Mouse (Mus musculus) kidney, embryonic 15.5 days (tissue): Measurements from ENCODE around the gene Igsf3. TPM values are rescaled to one million over a fixed set of nuclear protein-coding genes. Genes with fewer than 3 reads are reported as not detected.

Source experiments
- ATAC-seq: fragments of 200-750 bp; cut with Nextera tagmentation; replicated peaks from 2 replicates; pipeline ENCODE4 v1.8.0; 2017; ENCODE audit warnings: moderate TSS enrichment; ENCODE audit not compliant: low FRiP score
- H3K27ac ChIP-seq: fragments of 300-500 bp; sonication (generic); 2 replicates; pipeline ENCODE4 v1.5.1; 2015; ENCODE audit warnings: mild to moderate bottlenecking, inconsistent platforms
- H3K27me3 ChIP-seq: fragments of 300-500 bp; sonication (generic); 2 replicates; pipeline ENCODE4 v1.6.1; 2015; ENCODE audit warnings: inconsistent platforms
- H3K36me3 ChIP-seq: fragments of 300-500 bp; sonication (generic); 2 replicates; pipeline ENCODE4 v1.6.1; 2015; ENCODE audit warnings: inconsistent platforms
- H3K4me1 ChIP-seq: fragments of 300-500 bp; sonication (generic); 2 replicates; pipeline ENCODE4 v1.6.1; 2015; ENCODE audit warnings: inconsistent platforms
- H3K4me2 ChIP-seq: fragments of 300-500 bp; sonication (generic); 2 replicates; pipeline ENCODE4 v1.6.1; 2015; ENCODE audit warnings: moderate library complexity, mild to moderate bottlenecking, inconsistent platforms
- H3K4me3 ChIP-seq: fragments of 300-500 bp; sonication (generic); replicated peaks from 2 replicates; pipeline ENCODE4 v1.5.1; 2015; ENCODE audit warnings: mild to moderate bottlenecking, inconsistent platforms
- H3K9ac ChIP-seq: fragments of 300-500 bp; sonication (generic); 2 replicates; pipeline ENCODE4 v1.6.1; 2015; ENCODE audit warnings: mild to moderate bottlenecking, inconsistent platforms
- H3K9me3 ChIP-seq: fragments of 300-500 bp; sonication (generic); replicated peaks from 2 replicates; pipeline ENCODE4 v1.6.1; 2016; ENCODE audit warnings: inconsistent platforms
- whole genome bisulfite sequencing: fragments of 180-500 bp; shearing (Covaris S2); methylation state at CpG from one replicate; pipeline ENCODE4 v1.1.7; 2015; ENCODE audit warnings: mixed read lengths; 5-methylcytosine and 5-hydroxymethylcytosine counted together
- polyA plus RNA-seq: library from polyadenylated mRNA; unstranded; fragments of >200 nt; fragmentation: Nextera tagmentation; extraction: Ambion mirVana; gene quantifications from 2 replicates; pipeline ENCODE4 v1.2.1, GENCODE M21; 2015

Gene Igsf3
- polyA plus RNA-seq: 24.3 and 25.4 TPM in 2 replicates

GRCm38 (mm10) chr3:101376538-101377247, at the start of gene Igsf3:
TSS of gene Igsf3 (plus strand) at chr3:101377083.
- peak within 1 kb of the TSS; percentile 71 for H3K4me3 ChIP-seq
- H3K36me3 ChIP-seq: no peaks in the 10 kb centered on the region
- no peaks in the 10 kb centered on the region for H3K9me3 ChIP-seq
- H3K27me3 ChIP-seq: 0 out of 2 replicates have a peak, but pooled peaks cover 1% of the 10 kb centered on the region
- H3K4me1 ChIP-seq: peaks cover 46% of the 10 kb centered on the region
- H3K4me2 ChIP-seq: peak within 1 kb of the TSS; percentile 94
- WGBS: 6% methylated on average over 33 of the region's 56 CpGs
- peak within 1 kb of the TSS; percentile 69 for H3K9ac ChIP-seq
- peak; percentile 90 for ATAC-seq
- H3K27ac ChIP-seq: peak within 1 kb of the TSS; percentile 55; the same call in 1 of the 2 replicates

- Histone ChIP-seq H3K36me3 (no peaks in the 10 kb centered on the region), H3K4me1 (0 out of 2 replicates have a peak, but pooled peaks cover 2% of the 10 kb centered on the region)
- 81% methylated on average over 2 of the region's 2 CpGs for WGBS
Observed at GRCm38 (mm10) chr3:101327248-101327647, 49.6 kb upstream of the Igsf3 start.

GRCm38 (mm10) chr3:101328617-101329016, 48.3 kb upstream of the Igsf3 start:
- WGBS: 85% methylated on average over 7 of the region's 7 CpGs
- ATAC-seq: no peak
- Histone ChIP-seq H3K27ac (no peak overlapping the region), H3K4me2 (no peak overlapping the region), H3K27me3 (no peaks in the 10 kb centered on the region), H3K9me3 (no peaks in the 10 kb centered on the region), H3K36me3 (no peaks in the 10 kb centered on the region), H3K4me3 (no peak overlapping the region), H3K4me1 (0 out of 2 replicates have a peak, but pooled peaks cover 2% of the 10 kb centered on the region), H3K9ac (no peak overlapping the region)

More at GRCm38 (mm10) chr3:101327248-101327647, 49.6 kb upstream of the Igsf3 start:
- Histone ChIP-seq H3K4me2 (no peak overlapping the region), H3K4me3 (no peak overlapping the region), H3K9ac (no peak overlapping the region), H3K27ac (no peak overlapping the region), H3K9me3 (no peaks in the 10 kb centered on the region), H3K27me3 (no peaks in the 10 kb centered on the region)
- ATAC-seq: no peak

DNA sequence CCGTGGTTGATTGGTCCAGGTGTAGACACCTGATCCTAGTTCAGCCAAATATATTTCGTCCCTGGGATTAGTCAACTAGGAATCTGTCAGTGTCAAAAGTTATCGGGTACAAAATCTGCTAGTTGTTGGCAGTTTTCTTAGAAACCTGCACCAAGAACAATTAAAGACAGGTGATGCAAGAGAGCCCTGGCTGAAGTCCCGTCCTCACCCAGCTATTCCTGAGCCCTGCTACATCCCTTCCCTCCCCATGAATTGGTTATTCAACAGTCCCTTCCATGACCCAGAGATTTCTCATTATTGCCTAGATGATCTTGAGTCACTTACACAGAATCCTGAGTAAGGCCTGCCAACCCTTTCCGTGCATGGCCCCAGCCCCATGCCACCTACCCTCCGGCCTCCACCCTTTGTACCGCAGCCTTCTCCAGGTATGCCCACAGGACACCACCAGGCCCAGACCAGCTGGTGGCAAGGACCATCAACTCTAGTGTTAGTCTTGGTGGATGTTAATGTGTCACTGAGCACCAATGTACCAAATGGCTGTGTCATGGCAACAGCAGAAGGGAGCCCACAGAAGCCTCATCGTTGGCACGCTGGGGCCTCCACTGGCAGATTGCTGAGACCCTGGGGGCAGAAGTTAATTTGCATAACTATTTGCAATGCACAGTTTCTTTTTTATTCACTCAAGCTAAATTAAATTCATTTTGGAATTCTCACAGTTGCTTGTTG, 33.5 kb upstream of the Igsf3 start:
- no peak for ATAC-seq
- H3K4me1 ChIP-seq: peaks cover under 1% of the 10 kb centered on the region; the same call in 1 of the 2 replicates
- H3K4me2 ChIP-seq: no peak overlapping the region
- no peaks in the 10 kb centered on the region for H3K36me3 ChIP-seq
- H3K27me3 ChIP-seq: no peaks in the 10 kb centered on the region
- no peak overlapping the region for H3K9ac ChIP-seq
- H3K4me3 ChIP-seq: no peak overlapping the region
- H3K9me3 ChIP-seq: no peaks in the 10 kb centered on the region
- WGBS: 85% methylated on average over 9 of the region's 9 CpGs
- H3K27ac ChIP-seq: no peak overlapping the region

GRCm38 (mm10) chr3:101344246-101344645, 32.6 kb upstream of the Igsf3 start:
- H3K9ac ChIP-seq: no peak overlapping the region
- ATAC-seq: no peak
- WGBS: 75% methylated on average over 3 of the region's 3 CpGs
- peaks cover 9% of the 10 kb centered on the region for H3K4me1 ChIP-seq
- H3K27ac ChIP-seq: no peak overlapping the region
- H3K4me3 ChIP-seq: no peak overlapping the region
- H3K36me3 ChIP-seq: no peaks in the 10 kb centered on the region
- H3K27me3 ChIP-seq: no peaks in the 10 kb centered on the region
- no peak overlapping the region for H3K4me2 ChIP-seq
- no peaks in the 10 kb centered on the region for H3K9me3 ChIP-seq

- Histone ChIP-seq H3K4me3 (no peak overlapping the region), H3K27me3 (no peaks in the 10 kb centered on the region), H3K27ac (no peak overlapping the region), H3K9ac (no peak overlapping the region), H3K9me3 (no peaks in the 10 kb centered on the region), H3K4me1 (peaks cover 20% of the 10 kb centered on the region), H3K36me3 (no peaks in the 10 kb centered on the region), H3K4me2 (no peak overlapping the region)
- ATAC-seq: no peak
- WGBS: 62% methylated on average over 6 of the region's 6 CpGs
Observed at GRCm38 (mm10) chr3:101345299-101345698, 31.6 kb upstream of the Igsf3 start.

DNA sequence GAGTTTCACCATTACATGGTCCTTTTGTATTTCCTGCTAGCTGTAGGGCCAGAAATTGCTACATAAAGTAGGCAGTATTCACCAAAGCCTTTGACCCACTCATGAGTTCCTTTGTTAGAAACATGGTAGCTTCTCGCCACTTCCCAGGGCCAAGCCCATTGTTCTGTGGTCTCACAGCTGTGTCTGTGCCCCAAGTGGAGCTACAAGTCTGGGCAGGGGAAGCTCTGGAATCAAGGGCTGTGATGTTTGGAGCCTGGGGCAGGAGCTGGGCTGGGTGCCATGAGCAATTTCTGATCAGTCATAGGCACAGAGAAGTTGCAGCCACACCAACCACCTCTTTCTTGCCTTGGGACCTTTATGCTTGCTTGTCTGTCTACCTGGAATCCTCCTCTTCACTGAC, 30.1 kb upstream of the Igsf3 start:
- H3K4me3 ChIP-seq: no peak overlapping the region
- H3K4me2 ChIP-seq: no peak overlapping the region
- no peak for ATAC-seq
- no peaks in the 10 kb centered on the region for H3K9me3 ChIP-seq
- peaks cover 23% of the 10 kb centered on the region for H3K4me1 ChIP-seq
- H3K9ac ChIP-seq: no peak overlapping the region
- 92% methylated on average over 1 of the region's 1 CpGs for WGBS
- H3K27ac ChIP-seq: no peak overlapping the region
- H3K27me3 ChIP-seq: no peaks in the 10 kb centered on the region
- H3K36me3 ChIP-seq: no peaks in the 10 kb centered on the region

DNA sequence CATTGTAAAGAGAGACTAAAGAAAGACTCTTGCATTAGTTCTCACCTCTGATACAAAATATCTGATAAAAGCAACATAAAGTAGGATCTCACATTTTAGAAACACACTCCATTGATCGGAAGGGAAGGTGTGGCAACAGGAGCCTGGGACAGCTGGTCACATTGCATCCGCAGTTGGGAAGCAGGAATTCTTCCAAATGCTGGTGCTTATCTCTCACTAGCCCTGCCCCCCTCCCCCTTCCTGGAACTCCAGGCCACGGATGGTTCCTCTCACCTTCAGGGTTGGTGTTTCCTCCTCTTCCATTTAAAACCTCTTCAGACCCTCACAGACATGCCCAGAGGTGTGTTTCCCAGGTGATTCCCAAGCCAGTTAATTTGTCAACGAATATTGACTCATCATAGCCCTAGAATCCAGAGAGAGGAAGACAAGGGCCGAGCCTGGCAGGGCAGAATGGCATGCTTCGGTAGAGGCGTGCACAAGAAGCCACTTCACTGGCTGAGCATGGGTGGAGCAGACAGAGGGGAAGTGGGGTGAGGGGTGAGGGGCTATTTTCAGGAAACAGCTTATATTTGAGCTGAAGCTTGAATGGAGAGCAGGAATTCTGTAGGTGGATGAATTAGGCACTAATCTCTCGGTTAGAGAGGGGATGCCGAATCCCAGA, 28.3 kb upstream of the Igsf3 start:
- Histone ChIP-seq H3K27me3 (no peaks in the 10 kb centered on the region), H3K4me1 (peaks cover 23% of the 10 kb centered on the region), H3K4me3 (no peak overlapping the region), H3K9me3 (0 out of 2 replicates have a peak, but pooled peaks cover 5% of the 10 kb centered on the region), H3K4me2 (no peak overlapping the region), H3K36me3 (no peaks in the 10 kb centered on the region), H3K27ac (no peak overlapping the region), H3K9ac (no peak overlapping the region)
- no peak for ATAC-seq
- WGBS: 55% methylated on average over 9 of the region's 9 CpGs

GRCm38 (mm10) chr3:101349542-101350307, 27.2 kb upstream of the Igsf3 start:
- peak; percentile 79 for ATAC-seq
- Histone ChIP-seq H3K9me3 (0 out of 2 replicates have a peak, but pooled peaks cover 5% of the 10 kb centered on the region), H3K27ac (no peak overlapping the region), H3K9ac (no peak overlapping the region), H3K4me2 (no peak overlapping the region), H3K36me3 (no peaks in the 10 kb centered on the region), H3K4me1 (peaks cover 23% of the 10 kb centered on the region), H3K4me3 (no peak overlapping the region), H3K27me3 (no peaks in the 10 kb centered on the region)
- WGBS: 32% methylated on average over 6 of the region's 6 CpGs

- Histone ChIP-seq H3K9me3 (0 out of 2 replicates have a peak, but pooled peaks cover 5% of the 10 kb centered on the region), H3K4me1 (peaks cover 23% of the 10 kb centered on the region), H3K4me2 (no peak overlapping the region), H3K27ac (no peak overlapping the region), H3K9ac (no peak overlapping the region), H3K27me3 (no peaks in the 10 kb centered on the region), H3K36me3 (no peaks in the 10 kb centered on the region), H3K4me3 (no peak overlapping the region)
- no peak for ATAC-seq
- whole genome bisulfite sequencing: 42% methylated on average over 4 of the region's 4 CpGs
Observed at GRCm38 (mm10) chr3:101350406-101350805, 26.5 kb upstream of the Igsf3 start.

DNA sequence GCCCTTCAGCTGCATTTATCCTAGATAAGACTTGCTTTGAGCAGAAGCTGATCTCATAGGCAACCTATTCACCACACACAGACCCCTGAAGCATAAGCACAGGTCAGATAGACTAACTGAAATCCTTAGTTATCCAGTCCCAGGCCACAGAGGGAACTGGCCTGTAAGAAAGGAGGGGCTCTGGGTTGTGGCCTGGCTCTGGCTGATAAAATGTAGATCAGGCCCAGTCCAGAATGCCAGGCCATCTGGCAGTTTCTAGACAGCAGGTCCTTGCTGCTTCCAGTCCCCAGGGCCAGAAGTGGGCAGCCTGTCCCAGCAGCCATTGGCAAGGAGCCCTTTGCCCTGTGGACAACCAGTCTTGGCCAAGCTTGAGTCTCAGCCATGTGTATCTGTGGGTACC, 22.4 kb upstream of the Igsf3 start:
- no peak overlapping the region for H3K4me3 ChIP-seq
- no peaks in the 10 kb centered on the region for H3K27me3 ChIP-seq
- H3K36me3 ChIP-seq: no peaks in the 10 kb centered on the region
- no peak for ATAC-seq
- H3K4me1 ChIP-seq: peaks cover 16% of the 10 kb centered on the region
- no peak overlapping the region for H3K9ac ChIP-seq
- no peak overlapping the region for H3K4me2 ChIP-seq
- H3K27ac ChIP-seq: no peak overlapping the region
- H3K9me3 ChIP-seq: 0 out of 2 replicates have a peak, but pooled peaks cover 5% of the 10 kb centered on the region
